Mouse (Mus musculus): ENCODE results near the gene Wnk2.

Gene Wnk2

GRCm38 (mm10) chr13:49175509-49175908 lies 27.7 kb upstream of the Wnk2 start:
- no peak for DNase-seq

DNA sequence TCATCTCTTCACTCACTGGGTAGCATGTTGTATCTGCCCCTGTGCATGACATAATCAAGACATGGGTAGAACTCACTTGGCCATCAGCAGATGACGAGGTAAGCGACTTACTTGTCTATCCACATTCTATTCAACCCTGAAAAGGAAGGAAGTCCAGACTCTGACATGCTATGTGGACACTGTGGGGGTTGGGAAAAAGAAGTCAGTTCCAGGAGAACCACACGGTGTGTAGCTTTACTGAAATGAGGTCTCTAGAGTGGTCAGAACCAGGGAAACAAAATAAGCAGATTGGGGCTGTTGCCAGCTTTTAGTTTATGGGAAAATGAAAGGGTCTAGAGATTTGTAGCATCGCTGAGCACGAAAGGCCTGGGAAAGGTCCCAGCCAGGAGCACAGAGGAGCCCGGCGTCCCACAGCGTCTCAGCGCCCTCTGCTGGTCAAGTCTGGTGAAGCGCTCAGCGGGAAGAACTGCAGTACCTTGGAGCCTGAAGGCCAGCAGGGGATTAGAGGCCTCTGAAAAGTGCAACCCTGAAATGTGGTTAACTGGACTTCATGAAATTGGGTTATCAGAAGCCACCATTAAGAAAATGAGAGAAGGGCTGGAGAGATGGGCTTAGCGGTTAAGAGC lies 25.3 kb upstream of the Wnk2 start:
- DNase-seq: peak; percentile 94

- DNase-seq: peak; percentile 87 to 88
Measured at GRCm38 (mm10) chr13:49172335-49172734, 24.5 kb upstream of the Wnk2 start.

- no peak for DNase-seq
Measured at GRCm38 (mm10) chr13:49171729-49172128, 23.9 kb upstream of the Wnk2 start.

GRCm38 (mm10) chr13:49170623-49171022 lies 22.8 kb upstream of the Wnk2 start:
- no peak for DNase-seq

GRCm38 (mm10) chr13:49169448-49170207 lies 21.8 kb upstream of the Wnk2 start:
- DNase-seq: peak; percentile 98 to 100

GRCm38 (mm10) chr13:49167081-49167480 lies 19.3 kb upstream of the Wnk2 start:
- no peak for DNase-seq

DNA sequence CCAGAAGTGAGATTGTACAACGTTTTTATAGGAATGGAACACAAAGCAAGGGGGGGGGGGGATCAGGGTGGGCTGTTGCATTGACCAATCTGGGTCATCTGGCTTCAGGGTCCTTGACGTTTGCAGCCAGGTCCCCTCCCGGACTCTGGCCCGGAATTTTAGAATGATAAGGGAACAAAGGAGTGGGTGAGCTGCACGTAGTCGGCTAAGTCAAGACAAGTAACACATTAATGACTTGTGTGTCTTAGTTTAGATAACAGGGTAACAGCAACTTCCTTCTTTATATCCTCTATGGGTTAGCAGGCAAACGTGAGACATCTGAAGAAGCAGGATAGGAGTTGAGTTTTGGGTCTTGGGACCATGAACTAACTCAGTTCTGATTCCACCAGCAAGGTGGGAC lies 15.8 kb upstream of the Wnk2 start:
- DNase-seq: no peak

- DNase-seq: no peak
Measured at GRCm38 (mm10) chr13:49162722-49163121, 14.9 kb upstream of the Wnk2 start.

GRCm38 (mm10) chr13:49161236-49161635 lies 13.4 kb upstream of the Wnk2 start:
- no peak for DNase-seq

- no peak for DNase-seq
Measured at GRCm38 (mm10) chr13:49158040-49158713, 10.4 kb upstream of the Wnk2 start.

GRCm38 (mm10) chr13:49156645-49157044 lies 8.8 kb upstream of the Wnk2 start:
- DNase-seq: peak in 1 of 2 experiments; percentile 65

GRCm38 (mm10) chr13:49154621-49155020 lies 6.8 kb upstream of the Wnk2 start:
- DNase-seq: no peak

DNA sequence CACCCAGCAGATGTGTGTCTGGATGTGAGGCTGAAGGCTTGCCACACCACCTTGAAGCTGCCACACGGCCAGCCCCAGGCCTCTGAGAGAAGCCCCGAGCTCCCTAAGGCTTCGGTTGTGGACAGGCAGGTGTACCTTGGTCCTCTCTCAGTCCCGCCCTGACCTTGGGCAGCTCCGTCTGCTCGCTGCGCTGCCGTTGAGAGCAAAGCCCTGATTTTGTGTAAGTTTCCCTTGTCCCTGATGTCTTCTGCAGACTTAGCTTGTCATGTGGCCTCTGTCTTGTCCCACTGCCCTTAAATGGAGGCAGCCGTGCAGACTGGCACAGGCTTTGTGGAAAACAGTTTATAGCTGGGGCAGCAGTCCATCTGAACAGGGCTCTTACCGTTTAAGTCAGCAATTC lies 6.2 kb upstream of the Wnk2 start:
- no peak for DNase-seq

GRCm38 (mm10) chr13:49148687-49149086 lies 873 bp upstream of the Wnk2 start:
- no peak for DNase-seq

DNA sequence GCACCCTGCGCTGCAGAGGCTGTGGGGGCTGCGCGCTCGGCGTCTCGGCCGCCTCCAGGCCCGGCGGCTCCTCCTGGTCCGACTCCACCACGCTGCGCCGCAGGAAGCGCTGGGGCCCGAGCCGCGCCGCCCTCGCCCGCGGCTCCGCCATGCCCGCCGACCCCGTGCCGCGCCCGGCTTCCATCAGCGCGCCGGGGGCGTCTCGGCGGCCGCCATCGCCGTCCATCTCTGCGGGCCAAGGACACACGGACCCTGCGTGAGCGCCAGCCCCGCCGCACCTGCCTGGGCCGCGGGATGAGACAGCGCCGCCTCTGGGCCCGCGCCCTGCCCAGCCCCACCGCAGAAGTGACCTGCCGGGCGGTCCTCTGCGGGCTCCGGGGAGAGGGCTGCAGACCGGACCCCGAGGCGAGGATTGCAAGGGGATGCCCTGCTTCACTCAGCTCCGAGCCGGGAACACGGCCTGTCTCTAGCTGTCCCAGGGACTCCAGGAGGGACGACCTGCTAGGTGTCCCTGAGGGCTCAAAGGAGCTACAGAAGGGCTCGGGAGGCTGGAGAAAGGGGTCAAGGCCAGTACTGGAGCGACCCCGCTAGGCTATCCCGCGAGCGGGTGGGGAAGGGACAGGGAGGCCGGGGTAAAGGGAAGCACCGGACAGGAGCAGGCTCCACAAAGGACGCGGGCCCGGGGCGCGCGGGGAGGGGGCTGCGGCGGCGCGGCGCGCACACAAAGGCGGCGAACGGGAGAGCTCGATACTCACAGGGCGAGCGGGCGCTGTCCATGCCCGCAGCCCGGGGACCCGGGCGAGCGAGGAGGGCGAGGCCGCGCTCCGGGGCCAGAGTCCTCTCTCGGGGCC lies 582 bp downstream of the Wnk2 start:
- DNase-seq: peak; percentile 68 to 71

GRCm38 (mm10) chr13:49146698-49147006 lies 1.2 kb downstream of the Wnk2 start:
- peak; percentile 48 to 53 for DNase-seq

DNA sequence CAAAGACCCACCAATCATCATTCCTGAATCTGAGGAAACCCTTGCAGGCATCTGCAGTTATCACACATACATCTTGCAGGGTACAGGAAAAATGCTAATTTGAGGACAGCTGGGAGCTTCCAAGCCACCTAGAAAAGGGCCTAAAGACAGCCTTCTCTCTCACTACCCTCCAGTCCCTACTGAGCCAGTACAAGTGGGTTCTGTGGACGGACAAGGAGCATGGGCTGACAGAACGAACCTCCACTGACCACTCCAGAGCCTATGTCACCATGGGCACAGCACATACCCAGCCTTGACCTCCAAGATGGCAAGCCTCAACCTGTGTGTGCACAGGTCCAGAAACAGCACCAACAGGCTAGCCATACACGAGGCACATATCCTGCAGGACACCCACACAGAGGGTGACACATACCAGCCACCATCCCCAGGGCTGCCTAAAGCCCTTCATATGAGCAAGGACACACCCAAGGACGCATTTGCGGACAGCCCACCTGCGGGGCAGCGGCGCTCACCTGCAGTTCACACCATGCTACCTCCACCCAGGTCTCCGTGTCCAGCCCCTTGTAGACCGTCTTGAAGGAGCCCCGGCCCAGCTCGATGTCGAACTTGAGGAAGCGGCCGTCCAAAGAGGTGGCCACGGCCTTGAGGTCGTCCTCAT lies 1.6 kb downstream of the Wnk2 start:
- DNase-seq: no peak

DNA sequence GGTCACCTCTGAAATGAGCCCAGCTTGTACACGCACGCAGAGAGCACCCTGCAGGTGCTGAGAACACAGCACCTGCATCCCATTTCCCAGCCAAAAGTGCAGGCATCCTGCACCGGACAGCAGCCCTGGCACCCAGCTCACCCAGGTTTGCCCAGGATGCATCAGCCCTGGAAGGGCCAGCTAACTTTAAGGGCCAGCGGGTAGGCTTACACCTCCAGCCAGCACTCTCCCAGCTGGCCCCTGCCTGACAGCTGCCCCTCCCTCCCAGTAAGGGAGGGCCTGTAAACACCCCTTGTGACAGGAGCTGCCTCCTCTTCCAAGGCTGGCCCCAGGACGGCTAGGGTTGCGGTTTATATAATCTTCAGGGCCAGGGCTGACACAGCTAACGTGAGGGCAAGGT lies 2.4 kb downstream of the Wnk2 start:
- DNase-seq: peak in 1 of 2 experiments; percentile 52

- peak; percentile 81 to 83 for DNase-seq
Measured at GRCm38 (mm10) chr13:49144451-49144850, 3.4 kb downstream of the Wnk2 start.

GRCm38 (mm10) chr13:49143323-49143722 lies 4.5 kb downstream of the Wnk2 start:
- DNase-seq: no peak

DNA sequence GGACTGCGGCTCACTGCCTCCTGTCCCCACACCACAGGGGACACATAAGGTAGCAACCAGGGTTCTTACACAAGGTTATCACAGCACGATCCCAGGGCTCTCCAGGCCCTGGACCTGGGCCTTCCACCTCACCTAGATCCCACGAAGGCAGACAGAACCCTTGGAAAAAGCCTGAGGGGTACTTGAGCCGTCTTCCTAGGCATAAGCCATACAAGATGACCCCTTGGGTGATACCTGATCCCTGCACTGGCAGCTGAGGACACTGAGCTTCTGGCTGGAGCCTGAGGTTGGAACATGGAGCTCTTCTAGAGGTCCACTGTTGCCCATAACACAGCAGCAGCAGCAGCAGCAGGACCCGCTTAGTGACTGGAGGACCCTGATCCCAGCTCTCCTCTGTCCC lies 5.4 kb downstream of the Wnk2 start:
- DNase-seq: no peak

GRCm38 (mm10) chr13:49140567-49140966 lies 7.2 kb downstream of the Wnk2 start:
- no peak for DNase-seq
